Mouse (Mus musculus): ENCODE measurements around the gene Arsa.

Gene Arsa

DNA sequence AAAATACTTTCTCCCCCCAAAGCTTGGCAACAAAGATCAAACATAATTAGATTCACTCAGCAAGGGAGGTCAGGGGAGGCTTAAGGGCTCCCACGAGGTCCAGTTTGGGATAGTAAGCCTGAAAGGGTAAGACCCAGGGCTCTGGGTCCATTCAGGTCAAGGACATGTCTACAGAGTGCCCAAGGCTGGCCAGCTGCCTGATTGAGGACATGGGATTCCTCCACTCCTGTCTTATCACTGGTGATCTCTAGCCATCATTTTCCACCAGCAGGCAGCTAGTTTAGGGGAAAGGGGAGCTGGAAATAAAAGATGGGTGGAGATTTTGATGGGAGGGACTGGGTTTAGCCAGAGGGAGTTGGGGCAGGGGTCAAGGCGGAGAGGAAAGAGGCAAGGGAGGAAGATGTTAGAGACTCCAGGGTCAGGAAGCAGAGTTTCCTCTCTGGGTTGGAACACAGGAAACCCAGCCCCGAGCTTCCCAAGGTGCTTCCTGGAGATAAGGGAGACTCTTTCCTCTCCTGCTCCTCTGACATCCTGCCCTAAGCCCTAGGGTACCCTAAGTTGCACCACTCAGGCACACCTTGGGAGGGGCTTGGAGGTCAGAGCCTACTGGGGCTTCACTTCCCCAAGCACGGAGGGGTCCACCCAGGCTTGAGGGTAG lies 20.3 kb upstream of the Arsa start:
- in situ Hi-C loops (cut with MboI; ENCODE audit: low pct_unique_long_range_greater_than_20kb in 1 of 2, low sequenced_read_pairs in 2 of 2, unreplicated experiment in 1 of 2) = no loop called here

GRCm38 (mm10) chr15:89496841-89497240 lies 19.6 kb upstream of the Arsa start:
- in situ Hi-C loops (cut with MboI; ENCODE audit: low pct_unique_long_range_greater_than_20kb in 1 of 2, low sequenced_read_pairs in 2 of 2, unreplicated experiment in 1 of 2) = no loop called here

GRCm38 (mm10) chr15:89496131-89496530 lies 18.9 kb upstream of the Arsa start:
- in situ Hi-C loops (cut with MboI; ENCODE audit: low pct_unique_long_range_greater_than_20kb in 1 of 2, low sequenced_read_pairs in 2 of 2, unreplicated experiment in 1 of 2) = no loop called here

DNA sequence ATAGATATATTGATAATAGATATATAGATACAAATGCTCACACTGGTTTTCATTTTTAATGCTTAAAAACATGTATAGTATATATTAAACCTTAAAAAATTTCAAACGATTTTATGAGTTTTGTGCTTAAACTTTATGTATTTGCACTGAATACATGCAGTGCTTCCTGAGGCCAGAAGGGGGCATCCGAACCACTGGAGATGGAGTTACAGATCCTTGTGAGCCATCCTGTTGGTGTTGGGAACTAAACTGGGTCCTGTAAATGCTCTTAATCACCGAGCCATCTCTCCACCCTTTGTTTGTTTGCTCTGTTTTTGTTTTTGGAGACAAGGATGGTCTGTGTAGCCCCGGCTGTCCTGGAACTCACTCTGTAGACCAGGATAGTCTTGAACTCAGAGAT lies 17.7 kb upstream of the Arsa start:
- in situ Hi-C loops (cut with MboI; ENCODE audit: low pct_unique_long_range_greater_than_20kb in 1 of 2, low sequenced_read_pairs in 2 of 2, unreplicated experiment in 1 of 2) = no loop called here

DNA sequence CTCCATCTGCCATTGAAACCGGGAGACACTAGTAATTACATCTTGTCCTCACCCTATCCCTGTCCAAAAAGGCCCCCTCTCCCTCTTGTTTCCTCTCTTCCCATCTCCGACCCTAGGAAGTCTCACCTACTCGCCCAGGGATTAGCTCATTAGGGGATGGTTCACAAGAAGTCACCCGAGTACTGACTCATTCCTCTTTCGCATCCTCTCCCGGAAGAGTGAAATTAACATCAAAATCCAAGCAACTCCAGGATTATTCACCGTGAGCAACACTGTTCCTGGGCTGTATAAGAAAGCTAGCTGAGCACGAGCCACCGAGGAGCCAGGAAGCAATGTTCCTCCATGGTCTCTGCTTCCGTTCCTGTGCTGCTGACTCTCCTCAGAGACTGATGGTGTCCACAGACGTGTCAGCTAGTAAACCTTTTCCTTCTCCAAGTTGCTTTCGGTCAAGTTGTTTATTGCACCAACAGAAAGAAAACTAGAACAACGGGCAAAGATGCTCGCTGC lies 11.4 kb upstream of the Arsa start:
- in situ Hi-C loops (cut with MboI; ENCODE audit: low pct_unique_long_range_greater_than_20kb in 1 of 2, low sequenced_read_pairs in 2 of 2, unreplicated experiment in 1 of 2) = no loop called here

- in situ Hi-C loops (cut with MboI; ENCODE audit: low pct_unique_long_range_greater_than_20kb in 1 of 2, low sequenced_read_pairs in 2 of 2, unreplicated experiment in 1 of 2) = no loop called here
These were observed 11.0 kb upstream of the Arsa start for GRCm38 (mm10) chr15:89488182-89488581.

- in situ Hi-C loops (cut with MboI; ENCODE audit: low pct_unique_long_range_greater_than_20kb in 1 of 2, low sequenced_read_pairs in 2 of 2, unreplicated experiment in 1 of 2) = no loop called here
These were observed 3.4 kb upstream of the Arsa start for GRCm38 (mm10) chr15:89480584-89480983.

DNA sequence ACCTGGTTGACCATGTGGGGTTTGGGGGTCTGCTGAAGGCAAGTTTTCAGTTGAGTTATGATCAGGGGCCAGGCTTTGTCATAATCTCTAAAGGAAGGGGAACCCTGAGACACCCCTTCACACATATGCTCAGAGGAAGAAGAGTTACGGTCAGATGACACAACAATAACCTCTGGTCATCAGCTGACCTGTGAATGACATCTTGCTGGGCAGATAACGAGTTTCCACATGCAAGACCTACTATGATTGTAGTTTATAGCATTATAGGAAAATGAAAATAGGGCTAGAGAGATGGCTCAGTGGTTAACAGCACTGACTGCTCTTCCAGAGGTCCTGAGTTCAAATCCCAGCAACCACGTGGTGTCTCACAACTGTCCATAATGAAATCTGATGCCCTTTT lies 1.4 kb upstream of the Arsa start:
- in situ Hi-C loops (cut with MboI; ENCODE audit: low pct_unique_long_range_greater_than_20kb in 1 of 2, low sequenced_read_pairs in 2 of 2, unreplicated experiment in 1 of 2) = no loop called here

DNA sequence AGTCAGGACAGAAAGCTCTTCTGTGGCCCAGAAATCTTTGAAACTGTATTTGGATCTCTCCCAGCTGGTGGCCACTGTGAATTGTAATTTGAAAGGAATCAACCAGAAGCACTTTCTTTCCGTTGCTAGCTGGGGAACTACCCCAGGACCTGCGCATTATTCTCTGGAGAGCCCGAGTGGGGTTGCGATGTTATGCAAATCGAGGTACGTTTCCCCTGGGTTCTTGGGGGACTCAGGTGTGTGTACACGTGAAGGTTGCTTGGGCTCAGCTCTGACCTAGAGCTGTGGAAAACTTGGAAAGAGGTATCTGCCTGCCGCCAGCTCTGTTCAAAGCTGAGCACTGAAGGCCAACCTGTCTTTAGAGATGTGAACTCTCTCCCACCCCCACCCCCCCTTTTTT lies 581 bp upstream of the Arsa start:
- in situ Hi-C loops (cut with MboI; ENCODE audit: low pct_unique_long_range_greater_than_20kb in 1 of 2, low sequenced_read_pairs in 2 of 2, unreplicated experiment in 1 of 2) = no loop called here

DNA sequence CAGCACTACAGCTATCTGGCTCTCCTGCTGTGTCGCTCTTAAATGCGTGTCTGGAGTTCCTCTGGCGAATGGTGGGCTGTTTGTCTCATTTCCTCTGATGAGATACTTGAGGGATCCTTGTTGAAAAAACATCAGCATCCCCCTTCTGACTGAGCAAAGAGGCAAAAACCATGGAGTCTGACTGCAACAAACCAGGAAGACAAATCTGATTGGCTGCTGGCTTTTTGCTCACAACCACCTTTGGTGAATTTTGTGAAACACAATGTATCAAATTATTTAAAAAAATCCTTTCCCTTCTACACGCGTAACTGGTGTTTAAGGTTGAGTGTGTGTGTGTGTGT lies 780 bp downstream of the Arsa start:
- in situ Hi-C loops (cut with MboI; ENCODE audit: low pct_unique_long_range_greater_than_20kb in 1 of 2, low sequenced_read_pairs in 2 of 2, unreplicated experiment in 1 of 2) = no loop called here

- in situ Hi-C loops (cut with MboI; ENCODE audit: low pct_unique_long_range_greater_than_20kb in 1 of 2, low sequenced_read_pairs in 2 of 2, unreplicated experiment in 1 of 2) = no loop called here
These were observed 1.4 kb downstream of the Arsa start for GRCm38 (mm10) chr15:89475611-89476474.

DNA sequence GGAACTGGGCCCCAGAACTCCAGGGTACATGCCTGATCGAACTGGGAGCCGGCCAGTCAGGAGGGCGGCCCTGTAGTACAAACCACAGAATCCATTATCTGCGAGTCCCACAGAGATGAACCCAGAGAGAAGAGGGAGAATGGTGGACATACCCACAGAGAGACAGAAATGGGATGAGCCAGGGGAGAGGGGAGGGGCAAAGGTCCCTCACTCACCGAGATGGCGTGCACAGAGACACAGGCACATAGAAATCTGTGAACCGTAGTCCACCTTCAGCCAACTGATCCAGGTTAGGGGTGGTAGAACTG lies 2.0 kb downstream of the Arsa start:
- in situ Hi-C loops (cut with MboI; ENCODE audit: low pct_unique_long_range_greater_than_20kb in 1 of 2, low sequenced_read_pairs in 2 of 2, unreplicated experiment in 1 of 2) = no loop called here

GRCm38 (mm10) chr15:89474596-89475292 lies 2.5 kb downstream of the Arsa start:
- in situ Hi-C loops (cut with MboI; ENCODE audit: low pct_unique_long_range_greater_than_20kb in 1 of 2, low sequenced_read_pairs in 2 of 2, unreplicated experiment in 1 of 2) = no loop called here

DNA sequence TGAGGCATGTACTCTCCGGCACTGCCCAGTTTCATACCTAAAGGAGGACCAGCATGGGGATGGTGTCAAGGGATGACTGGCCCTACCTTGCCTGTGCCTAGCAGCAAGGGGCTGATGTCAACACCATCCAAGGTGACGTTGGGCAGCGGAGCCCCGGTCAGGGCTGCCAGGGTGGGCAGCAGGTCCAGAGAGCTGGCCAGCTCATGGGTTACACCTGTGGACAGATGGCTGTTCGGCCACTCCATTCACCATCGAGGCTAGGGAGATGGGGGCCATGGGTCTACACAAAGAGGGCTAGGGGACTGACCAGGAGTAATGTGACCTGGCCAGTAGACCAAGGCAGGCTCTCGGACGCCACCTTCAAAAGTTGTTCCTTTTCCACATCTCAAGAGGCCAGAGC lies 3.3 kb downstream of the Arsa start:
- in situ Hi-C loops (cut with MboI; ENCODE audit: low pct_unique_long_range_greater_than_20kb in 1 of 2, low sequenced_read_pairs in 2 of 2, unreplicated experiment in 1 of 2) = no loop called here

- in situ Hi-C loops (cut with MboI; ENCODE audit: low pct_unique_long_range_greater_than_20kb in 1 of 2, low sequenced_read_pairs in 2 of 2, unreplicated experiment in 1 of 2) = no loop called here
These were observed 3.9 kb downstream of the Arsa start for GRCm38 (mm10) chr15:89473370-89473769.

DNA sequence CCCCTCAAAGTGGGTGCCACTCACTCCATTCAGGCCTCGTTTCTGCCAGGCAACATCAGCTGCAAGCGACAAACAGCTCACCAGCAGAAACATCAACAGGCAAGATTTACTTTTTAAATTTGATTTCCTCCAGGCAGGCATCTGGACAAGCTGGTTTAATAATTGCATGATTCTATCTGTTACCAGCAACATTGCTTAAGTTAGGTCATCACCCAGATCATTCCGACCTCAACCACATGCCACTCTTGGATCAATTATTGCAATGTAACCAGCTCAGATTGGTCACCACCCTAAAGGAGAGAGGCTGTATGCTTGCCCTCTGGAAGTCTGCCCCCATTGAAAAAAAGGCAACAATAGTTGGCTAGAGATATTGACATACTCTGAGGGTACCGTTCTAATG lies 5.7 kb downstream of the Arsa start:
- in situ Hi-C loops (cut with MboI; ENCODE audit: low pct_unique_long_range_greater_than_20kb in 1 of 2, low sequenced_read_pairs in 2 of 2, unreplicated experiment in 1 of 2) = no loop called here

DNA sequence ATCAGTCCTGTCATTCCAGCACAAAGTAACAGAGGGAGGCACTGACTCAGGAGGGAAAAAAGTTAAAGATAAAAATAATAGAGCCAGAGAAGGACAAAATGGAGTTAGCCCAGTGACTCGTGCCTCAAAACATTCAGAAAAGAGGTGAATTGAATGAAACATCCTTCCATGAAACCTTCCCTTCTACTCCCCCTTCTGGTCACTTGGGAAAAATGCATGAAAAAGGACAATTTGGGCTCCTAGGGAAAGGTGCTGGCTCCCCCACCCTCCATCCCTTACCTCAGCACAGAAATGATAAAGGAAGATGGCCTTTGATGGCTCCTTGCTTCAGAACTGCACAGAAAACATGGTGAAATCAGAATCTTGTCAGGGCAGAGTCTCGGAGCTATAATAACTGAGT lies 8.6 kb downstream of the Arsa start:
- in situ Hi-C loops (cut with MboI; ENCODE audit: low pct_unique_long_range_greater_than_20kb in 1 of 2, low sequenced_read_pairs in 2 of 2, unreplicated experiment in 1 of 2) = no loop called here

DNA sequence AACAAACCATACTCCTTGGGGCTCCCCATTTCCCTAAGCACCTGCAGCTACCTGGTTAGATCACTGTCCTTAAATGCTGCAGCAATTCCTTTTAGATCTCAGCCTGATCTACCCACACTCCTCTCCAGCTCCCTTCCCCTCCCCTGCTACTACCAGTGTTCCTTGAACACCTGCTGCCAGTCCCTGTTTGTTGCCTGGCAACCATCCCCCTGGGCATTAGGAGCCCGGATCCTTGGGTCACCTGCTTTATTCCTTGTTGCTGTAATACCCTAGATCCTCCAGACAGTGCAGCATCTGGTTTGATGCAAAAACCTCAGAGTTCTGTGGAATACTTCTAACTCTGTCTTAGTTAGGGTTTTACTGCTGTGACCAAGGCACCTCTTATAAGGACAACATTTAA lies 12.2 kb downstream of the Arsa start:
- in situ Hi-C loops (cut with MboI; ENCODE audit: low pct_unique_long_range_greater_than_20kb in 1 of 2, low sequenced_read_pairs in 2 of 2, unreplicated experiment in 1 of 2) = no loop called here

- in situ Hi-C loops (cut with MboI; ENCODE audit: low pct_unique_long_range_greater_than_20kb in 1 of 2, low sequenced_read_pairs in 2 of 2, unreplicated experiment in 1 of 2) = no loop called here
These were observed 13.6 kb downstream of the Arsa start for GRCm38 (mm10) chr15:89463334-89464235.

All from mouse embryonic stem cell (cell line).